Mouse (Mus musculus): Measurements from ENCODE around the gene Lrrc4c. TPM values are rescaled to one million over a fixed set of nuclear protein-coding genes. Genes with fewer than 3 reads are reported as not detected.

Lrrc4c gene
- polyA plus RNA-seq (2016; fragmentation: Nextera tagmentation; extraction: Ambion mirVana): 2.0 TPM in 2 replicates

GRCm38 (mm10) chr2:96317387-96318299 is at the start of gene Lrrc4c:
TSS of gene Lrrc4c (plus strand) at chr2:96318169.
- Histone ChIP-seq H3K27me3 (peaks cover 22% of the 10 kb centered on the region), H3K9me3 (no peaks in the 10 kb centered on the region), H3K27ac (no peak within 1 kb of the TSS), H3K9ac (replicated peaks) (0 out of 2 replicates have a peak within 1 kb of the TSS, but pooled peaks have one; percentile 18), H3K4me3 (replicated peaks) (peak within 1 kb of the TSS; percentile 26), H3K4me1 (replicated peaks) (no peaks in the 10 kb centered on the region; the same call in 1 of the 2 replicates), H3K36me3 (no peaks in the 10 kb centered on the region), H3K4me2 (peak within 1 kb of the TSS; percentile 56)
- ATAC-seq (ENCODE audit: insufficient number of reproducible peaks, insufficient read depth, low FRiP score, low TSS enrichment, low read depth): 0 out of 2 replicates have a peak, but pooled peaks have one; percentile 20
- 7% methylated on average over 18 of the region's 18 CpGs for WGBS

DNA sequence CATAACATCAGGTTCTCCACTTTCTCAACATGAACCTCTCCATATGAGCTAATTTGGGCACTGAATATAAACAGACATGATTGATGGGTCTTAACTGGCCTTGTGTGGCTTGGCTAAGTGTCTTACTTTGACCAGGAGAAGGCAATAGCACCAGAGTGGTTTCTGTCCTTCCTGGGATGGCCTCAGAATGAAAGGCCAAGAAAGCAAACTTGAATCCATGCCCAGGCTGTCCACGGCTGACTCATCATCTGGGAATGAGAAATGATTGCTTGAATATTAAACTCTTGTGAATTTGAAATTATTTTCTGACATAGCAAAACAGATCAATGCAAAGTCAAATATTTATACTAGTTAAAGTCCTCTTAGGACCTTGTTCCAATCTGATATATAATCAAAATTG is 42.9 kb upstream of the Lrrc4c start:
- no peaks in the 10 kb centered on the region for H3K9me3 ChIP-seq
- no peak overlapping the region for H3K27ac ChIP-seq
- no peak overlapping the region for H3K4me2 ChIP-seq
- no peaks in the 10 kb centered on the region for H3K27me3 ChIP-seq
- H3K4me3 ChIP-seq (replicated peaks): no peak overlapping the region
- 92% methylated on average over 1 of the region's 1 CpGs for WGBS
- no peaks in the 10 kb centered on the region for H3K4me1 ChIP-seq (replicated peaks)
- H3K36me3 ChIP-seq: no peaks in the 10 kb centered on the region
- H3K9ac ChIP-seq (replicated peaks): no peak overlapping the region
- ATAC-seq (ENCODE audit: insufficient number of reproducible peaks, insufficient read depth, low FRiP score, low TSS enrichment, low read depth): no peak

- H3K4me2 ChIP-seq: no peak overlapping the region
- H3K9ac ChIP-seq (replicated peaks): no peak overlapping the region
- no peaks in the 10 kb centered on the region for H3K36me3 ChIP-seq
- H3K4me3 ChIP-seq (replicated peaks): no peak overlapping the region
- H3K27me3 ChIP-seq: no peaks in the 10 kb centered on the region
- H3K4me1 ChIP-seq (replicated peaks): no peaks in the 10 kb centered on the region
- ATAC-seq (ENCODE audit: insufficient number of reproducible peaks, insufficient read depth, low FRiP score, low TSS enrichment, low read depth): no peak
- WGBS: 82% methylated on average over 5 of the region's 5 CpGs
- H3K27ac ChIP-seq: no peak overlapping the region
- H3K9me3 ChIP-seq: no peaks in the 10 kb centered on the region
Measured at GRCm38 (mm10) chr2:96282926-96283325, 35.0 kb upstream of the Lrrc4c start.

DNA sequence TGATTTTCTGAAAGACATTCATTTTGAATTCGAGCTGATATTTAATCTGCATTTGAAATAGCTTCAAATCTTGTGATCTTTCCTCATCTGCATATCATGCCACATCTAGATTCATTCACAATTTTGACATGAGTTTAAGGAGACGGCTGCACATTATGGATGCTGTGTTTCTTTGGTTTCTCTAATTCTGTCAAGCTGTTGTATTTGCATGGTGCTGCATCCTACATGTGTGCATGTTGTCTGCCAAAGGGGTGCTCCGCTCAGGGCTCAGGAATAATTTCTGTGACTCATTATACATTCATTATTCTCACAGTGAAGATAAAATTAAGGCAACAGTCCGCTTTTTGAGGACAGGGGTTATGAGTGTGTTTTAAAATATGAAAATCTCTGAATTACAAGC is 30.5 kb upstream of the Lrrc4c start:
- Histone ChIP-seq H3K36me3 (no peaks in the 10 kb centered on the region), H3K9me3 (no peaks in the 10 kb centered on the region), H3K4me2 (no peak overlapping the region), H3K4me1 (replicated peaks) (no peaks in the 10 kb centered on the region), H3K27me3 (no peaks in the 10 kb centered on the region), H3K9ac (replicated peaks) (no peak overlapping the region), H3K4me3 (replicated peaks) (no peak overlapping the region), H3K27ac (no peak overlapping the region)
- 78% methylated on average over 4 of the region's 4 CpGs for WGBS
- no peak for ATAC-seq (ENCODE audit: insufficient number of reproducible peaks, insufficient read depth, low FRiP score, low TSS enrichment, low read depth)

- H3K27me3 ChIP-seq: no peaks in the 10 kb centered on the region
- no peak overlapping the region for H3K4me2 ChIP-seq
- H3K4me1 ChIP-seq (replicated peaks): no peaks in the 10 kb centered on the region
- no peak overlapping the region for H3K4me3 ChIP-seq (replicated peaks)
- no peak overlapping the region for H3K27ac ChIP-seq
- no peak for ATAC-seq (ENCODE audit: insufficient number of reproducible peaks, insufficient read depth, low FRiP score, low TSS enrichment, low read depth)
- 57% methylated on average over 1 of the region's 1 CpGs for WGBS
- no peak overlapping the region for H3K9ac ChIP-seq (replicated peaks)
- H3K36me3 ChIP-seq: no peaks in the 10 kb centered on the region
- no peaks in the 10 kb centered on the region for H3K9me3 ChIP-seq
Measured at GRCm38 (mm10) chr2:96290541-96290940, 27.4 kb upstream of the Lrrc4c start.

DNA sequence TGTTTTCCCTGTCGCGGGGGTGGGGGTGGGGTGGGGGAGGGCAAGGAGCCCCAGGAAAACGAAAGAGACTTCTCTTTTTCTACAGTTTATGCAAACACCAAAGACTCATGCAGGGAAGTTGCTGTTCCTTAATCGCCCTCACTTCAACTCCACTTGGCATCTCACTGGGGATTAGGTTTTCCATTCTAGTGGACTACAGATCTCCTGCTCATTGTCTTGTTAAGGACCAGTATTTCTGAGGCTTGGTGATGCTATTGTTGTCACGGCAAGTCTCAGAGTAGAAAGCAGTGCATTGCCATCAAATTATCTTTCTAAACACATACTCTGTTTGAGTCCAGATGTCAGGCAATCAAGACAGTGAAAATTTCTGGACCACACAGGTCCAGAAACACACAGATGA is 2.9 kb upstream of the Lrrc4c start:
- Histone ChIP-seq H3K36me3 (no peaks in the 10 kb centered on the region), H3K4me1 (replicated peaks) (no peaks in the 10 kb centered on the region; the same call in 1 of the 2 replicates), H3K4me2 (no peak overlapping the region), H3K27me3 (peaks cover 22% of the 10 kb centered on the region), H3K9ac (replicated peaks) (no peak overlapping the region), H3K4me3 (replicated peaks) (no peak overlapping the region), H3K9me3 (no peaks in the 10 kb centered on the region), H3K27ac (no peak overlapping the region)
- no peak for ATAC-seq (ENCODE audit: insufficient number of reproducible peaks, insufficient read depth, low FRiP score, low TSS enrichment, low read depth)
- 19% methylated on average over 5 of the region's 5 CpGs for WGBS

- WGBS: 31% methylated on average over 1 of the region's 1 CpGs
- no peaks in the 10 kb centered on the region for H3K36me3 ChIP-seq
- no peak overlapping the region for H3K9ac ChIP-seq (replicated peaks)
- H3K4me3 ChIP-seq (replicated peaks): no peak overlapping the region
- peaks cover 22% of the 10 kb centered on the region for H3K27me3 ChIP-seq
- no peak overlapping the region for H3K27ac ChIP-seq
- ATAC-seq (ENCODE audit: insufficient number of reproducible peaks, insufficient read depth, low FRiP score, low TSS enrichment, low read depth): no peak
- H3K9me3 ChIP-seq: no peaks in the 10 kb centered on the region
- no peaks in the 10 kb centered on the region; the same call in 1 of the 2 replicates for H3K4me1 ChIP-seq (replicated peaks)
- no peak overlapping the region for H3K4me2 ChIP-seq
Measured at GRCm38 (mm10) chr2:96316531-96316930, 1.4 kb upstream of the Lrrc4c start.

DNA sequence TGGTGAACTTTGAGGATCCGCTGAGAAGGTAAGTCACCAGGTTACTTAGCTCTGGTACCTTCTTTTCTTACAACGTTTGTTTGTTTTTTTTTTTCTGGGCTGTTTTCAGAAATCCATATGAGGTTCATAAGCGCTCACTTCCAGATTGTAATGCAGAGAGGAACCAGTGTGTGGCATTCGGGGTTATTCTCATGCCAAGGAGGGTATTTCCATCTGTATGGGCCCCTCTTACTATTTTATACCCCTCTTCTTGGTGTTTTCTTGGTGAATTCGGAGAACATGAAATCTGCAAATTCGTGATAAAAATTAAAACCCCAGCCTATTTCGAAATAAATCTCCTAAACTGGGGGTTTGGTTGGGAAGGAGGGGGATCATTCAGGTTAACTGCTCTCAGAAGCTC is 587 bp downstream of the Lrrc4c start:
- Histone ChIP-seq H3K4me2 (peak overlapping the region; percentile 56), H3K4me1 (replicated peaks) (no peaks in the 10 kb centered on the region; the same call in 1 of the 2 replicates), H3K9ac (replicated peaks) (no peak overlapping the region), H3K27me3 (peaks cover 22% of the 10 kb centered on the region), H3K9me3 (no peaks in the 10 kb centered on the region), H3K4me3 (replicated peaks) (peak overlapping the region; percentile 26; the same call in 1 of the 2 replicates), H3K27ac (no peak overlapping the region), H3K36me3 (no peaks in the 10 kb centered on the region)
- 13% methylated on average over 7 of the region's 7 CpGs for WGBS
- no peak for ATAC-seq (ENCODE audit: insufficient number of reproducible peaks, insufficient read depth, low FRiP score, low TSS enrichment, low read depth)

GRCm38 (mm10) chr2:96319201-96319600 is 1.2 kb downstream of the Lrrc4c start:
- no peak overlapping the region for H3K27ac ChIP-seq
- peaks cover 22% of the 10 kb centered on the region for H3K27me3 ChIP-seq
- no peak for ATAC-seq (ENCODE audit: insufficient number of reproducible peaks, insufficient read depth, low FRiP score, low TSS enrichment, low read depth)
- 7% methylated on average over 8 of the region's 8 CpGs for WGBS
- peak overlapping the region; percentile 36; the same call in 1 of the 2 replicates for H3K4me2 ChIP-seq
- no peak overlapping the region for H3K9ac ChIP-seq (replicated peaks)
- H3K9me3 ChIP-seq: no peaks in the 10 kb centered on the region
- H3K36me3 ChIP-seq: no peaks in the 10 kb centered on the region
- no peaks in the 10 kb centered on the region; the same call in 1 of the 2 replicates for H3K4me1 ChIP-seq (replicated peaks)
- 0 out of 2 replicates have a peak overlapping the region, but pooled peaks have one; percentile 4 for H3K4me3 ChIP-seq (replicated peaks)

GRCm38 (mm10) chr2:96319649-96320048 is 1.7 kb downstream of the Lrrc4c start:
- no peak for ATAC-seq (ENCODE audit: insufficient number of reproducible peaks, insufficient read depth, low FRiP score, low TSS enrichment, low read depth)
- Histone ChIP-seq H3K4me2 (peak overlapping the region; percentile 36; the same call in 1 of the 2 replicates), H3K27ac (no peak overlapping the region), H3K9me3 (no peaks in the 10 kb centered on the region), H3K36me3 (no peaks in the 10 kb centered on the region), H3K9ac (replicated peaks) (no peak overlapping the region), H3K27me3 (peaks cover 22% of the 10 kb centered on the region), H3K4me1 (replicated peaks) (no peaks in the 10 kb centered on the region; the same call in 1 of the 2 replicates), H3K4me3 (replicated peaks) (no peak overlapping the region)
- WGBS: 45% methylated on average over 6 of the region's 6 CpGs

- Histone ChIP-seq H3K4me3 (replicated peaks) (no peak overlapping the region), H3K4me1 (replicated peaks) (no peaks in the 10 kb centered on the region), H3K27ac (no peak overlapping the region), H3K36me3 (no peaks in the 10 kb centered on the region), H3K9me3 (no peaks in the 10 kb centered on the region), H3K9ac (replicated peaks) (no peak overlapping the region), H3K4me2 (no peak overlapping the region), H3K27me3 (no peaks in the 10 kb centered on the region)
- WGBS: 63% methylated on average over 3 of the region's 3 CpGs
- no peak for ATAC-seq (ENCODE audit: insufficient number of reproducible peaks, insufficient read depth, low FRiP score, low TSS enrichment, low read depth)
Measured at GRCm38 (mm10) chr2:96334652-96335051, 16.7 kb downstream of the Lrrc4c start.
